8 mouse cellular contexts compared by ENCODE assay signal in genomic region chr15:80711401-80712151, GRCm38 (mm10). TPM values are rescaled to one million over a fixed set of nuclear protein-coding genes. Genes with fewer than 3 reads are reported as not detected.
A peak's percentile ranks its signal among the peaks of the same experiment; 100 is the strongest.
DNase-seq lines count a peak whose midpoint lies in the region; ATAC-seq and TF ChIP-seq lines count a peak whose summit lies in the region.

No protein-coding gene starts in this region.

- H3K4me1 ChIP-seq in heart, embryonic 13.5 days, result peaks cover 33% of the 10 kb centered on the region
- H3K4me1 ChIP-seq in kidney, postnatal 0 days (replicated peaks; ENCODE audit: insufficient read depth, low read length), result peaks cover 4% of the 10 kb centered on the region; the same call in 1 of the 2 replicates
- H3K4me1 ChIP-seq in liver, embryonic 16.5 days (ENCODE audit: control insufficient read depth, low read depth, low read length), result peaks cover 22% of the 10 kb centered on the region
- H3K4me1 ChIP-seq in neural tube, embryonic 12.5 days, result peaks cover 12% of the 10 kb centered on the region
- peaks cover 9% of the 10 kb centered on the region for H3K4me1 ChIP-seq in testis, adult 2 months (ENCODE audit: control insufficient read depth, insufficient read depth, low read length)

- peak; percentile 70 for DNase-seq in brain, adult 2 months (ENCODE audit: low read depth, low spot score)
- DNase-seq in kidney, postnatal 0 days (ENCODE audit: low spot score), result peak; percentile 67

- H3K36me3 ChIP-seq in heart, embryonic 13.5 days, result no peaks in the 10 kb centered on the region
- H3K36me3 ChIP-seq in kidney, postnatal 0 days (ENCODE audit: insufficient read depth, low read length), result no peaks in the 10 kb centered on the region
- H3K36me3 ChIP-seq in liver, embryonic 16.5 days (ENCODE audit: control insufficient read depth, insufficient read depth), result no peaks in the 10 kb centered on the region
- H3K36me3 ChIP-seq in neural tube, embryonic 12.5 days, result no peaks in the 10 kb centered on the region
- no peaks in the 10 kb centered on the region for H3K36me3 ChIP-seq in testis, adult 2 months (ENCODE audit: control insufficient read depth, insufficient read depth, low read length)

- TF ChIP-seq POLR2A in testis, adult 2 months (IDR thresholded peaks at IDR 0.05; ENCODE audit: control insufficient read depth, low read depth, low read length), result no peak

- 0 out of 2 replicates have a peak, but pooled peaks have one; percentile 10 for TF ChIP-seq CTCF in kidney, postnatal 0 days (IDR thresholded peaks at IDR 0.05; ENCODE audit: low read depth)
- TF ChIP-seq CTCF in testis, adult 2 months (IDR thresholded peaks at IDR 0.05; ENCODE audit: control insufficient read depth, insufficient read depth, insufficient replicate concordance, low read depth, low read length), result no peak

- H3K4me3 ChIP-seq in heart, embryonic 13.5 days, result peak overlapping the region; percentile 92
- H3K4me3 ChIP-seq in kidney, postnatal 0 days (replicated peaks; ENCODE audit: low read depth, low read length), result peak overlapping the region; percentile 79
- peak overlapping the region; percentile 98 for H3K4me3 ChIP-seq in liver, embryonic 16.5 days (ENCODE audit: low read depth, low read length)
- peak overlapping the region; percentile 93 for H3K4me3 ChIP-seq in neural tube, embryonic 12.5 days
- peak overlapping the region; percentile 93 for H3K4me3 ChIP-seq in testis, adult 2 months (ENCODE audit: control insufficient read depth, low read depth, low read length)

- peak overlapping the region; percentile 94 for H3K9ac ChIP-seq in heart, embryonic 13.5 days
- peak overlapping the region; percentile 88 for H3K9ac ChIP-seq in kidney, postnatal 0 days (ENCODE audit: low read depth, low read length)
- peak overlapping the region; percentile 95 for H3K9ac ChIP-seq in liver, embryonic 16.5 days (ENCODE audit: low read depth, low read length)
- peak overlapping the region; percentile 83 for H3K9ac ChIP-seq in neural tube, embryonic 12.5 days

- peak overlapping the region; percentile 82 for H3K4me2 ChIP-seq in heart, embryonic 13.5 days
- peak overlapping the region; percentile 75 for H3K4me2 ChIP-seq in kidney, postnatal 0 days (ENCODE audit: low read length)
- peak overlapping the region; percentile 90 for H3K4me2 ChIP-seq in liver, embryonic 16.5 days (ENCODE audit: low read depth, low read length)
- peak overlapping the region; percentile 94 for H3K4me2 ChIP-seq in neural tube, embryonic 12.5 days (replicated peaks)

- no peaks in the 10 kb centered on the region for H3K9me3 ChIP-seq in heart, embryonic 13.5 days
- H3K9me3 ChIP-seq in kidney, postnatal 0 days (replicated peaks; ENCODE audit: low read length), result no peaks in the 10 kb centered on the region
- no peaks in the 10 kb centered on the region for H3K9me3 ChIP-seq in liver, embryonic 16.5 days (replicated peaks; ENCODE audit: control insufficient read depth, low read length)
- no peaks in the 10 kb centered on the region for H3K9me3 ChIP-seq in neural tube, embryonic 12.5 days

- WGBS in heart, embryonic 13.5 days, result 1% methylated on average over 105 of the region's 106 CpGs
- under 1% methylated on average over 98 of the region's 106 CpGs for WGBS in kidney, postnatal 0 days
- WGBS in liver, embryonic 16.5 days (ENCODE audit: insufficient replicate concordance), result under 1% methylated on average over 89 of the region's 106 CpGs
- under 1% methylated on average over 103 of the region's 106 CpGs for whole genome bisulfite sequencing in neural tube, embryonic 12.5 days

- peak; percentile 9 for ATAC-seq in CD4-positive, CD25-positive, alpha-beta regulatory T cell, adult 4 months
- peak; percentile 5; the same call in 1 of the 2 replicates for ATAC-seq in erythroid progenitor cell, adult 5-6 weeks (replicated peaks; ENCODE audit: low FRiP score, poor library complexity, severe bottlenecking)
- peak; percentile 53 for ATAC-seq in heart, embryonic 13.5 days (ENCODE audit: extremely low read depth, insufficient number of reproducible peaks, low FRiP score, low TSS enrichment)
- peak; percentile 38 for ATAC-seq in kidney, postnatal 0 days (replicated peaks; ENCODE audit: low FRiP score, low read depth)
- ATAC-seq in liver, embryonic 16.5 days (ENCODE audit: low read depth), result peak; percentile 6
- ATAC-seq in neural tube, embryonic 12.5 days (ENCODE audit: low FRiP score, low read depth), result peak; percentile 46

- peak overlapping the region; percentile 91 for H3K27ac ChIP-seq in heart, embryonic 13.5 days (replicated peaks)
- H3K27ac ChIP-seq in kidney, postnatal 0 days, result peak overlapping the region; percentile 93
- H3K27ac ChIP-seq in liver, embryonic 16.5 days (ENCODE audit: low read length), result peak overlapping the region; percentile 92
- H3K27ac ChIP-seq in neural tube, embryonic 12.5 days, result peak overlapping the region; percentile 64
- H3K27ac ChIP-seq in testis, adult 2 months (ENCODE audit: control insufficient read depth, insufficient read depth, low read depth, low read length), result peak overlapping the region; percentile 85

- no peaks in the 10 kb centered on the region for H3K27me3 ChIP-seq in heart, embryonic 13.5 days (replicated peaks)
- no peaks in the 10 kb centered on the region for H3K27me3 ChIP-seq in kidney, postnatal 0 days (ENCODE audit: insufficient read depth, low read length)
- H3K27me3 ChIP-seq in liver, embryonic 16.5 days (ENCODE audit: control insufficient read depth, insufficient read depth, low read depth, low read length), result no peaks in the 10 kb centered on the region
- H3K27me3 ChIP-seq in neural tube, embryonic 12.5 days (replicated peaks), result no peaks in the 10 kb centered on the region
- H3K27me3 ChIP-seq in testis, adult 2 months (ENCODE audit: control insufficient read depth, insufficient read depth, low read length), result no peaks in the 10 kb centered on the region

RNA-seq across cellular contexts. Expression of gene Tnrc6b, which starts 0.5 kb away (rescaled TPM):
- polyA plus RNA-seq in CD4-positive, CD25-positive, alpha-beta regulatory T cell, adult 4 months (2017; shearing (Covaris generic)), result 10 to 100 TPM; 58.7 to 84.9 TPM
- 113 and 187 TPM in 2 replicates for total RNA-seq in erythroid progenitor cell, adult 5-6 weeks (2015; ENCODE audit: low replicate concordance)
- total RNA-seq in erythroid progenitor cell, adult 5-6 weeks (2017; ENCODE audit: low replicate concordance), result 141 and 357 TPM in 2 replicates
- 23.8 and 24.2 TPM in 2 replicates for polyA plus RNA-seq in heart, embryonic 13.5 days (2015; fragmentation: Nextera tagmentation; extraction: Ambion mirVana)
- polyA plus RNA-seq in kidney, postnatal 0 days (2015; fragmentation: Nextera tagmentation; extraction: Ambion mirVana), result 11.2 and 15.4 TPM in 2 replicates
- polyA plus RNA-seq in liver, embryonic 16.5 days (2015; fragmentation: Nextera tagmentation; extraction: Ambion mirVana), result 19.7 and 22.1 TPM in 2 replicates
- 42.9 and 49.3 TPM in 2 replicates for polyA plus RNA-seq in neural tube, embryonic 12.5 days (2016; fragmentation: Nextera tagmentation; extraction: Ambion mirVana)
- polyA plus RNA-seq in testis, adult 2 months (2012; rRNA removed), result 26.5 and 29.5 TPM in 2 replicates

RNA-seq across cellular contexts. Expression of gene Fam83f, which starts 39.9 kb away (rescaled TPM):
- polyA plus RNA-seq in CD4-positive, CD25-positive, alpha-beta regulatory T cell, adult 4 months (2017; shearing (Covaris generic)), result under 1 TPM in 1 of 2 experiments, not detected in 1; 0.30 TPM
- total RNA-seq in erythroid progenitor cell, adult 5-6 weeks (2015; ENCODE audit: low replicate concordance), result 1.1 TPM in 1 of 2 replicates, not detected in the other
- not detected in 2 replicates for total RNA-seq in erythroid progenitor cell, adult 5-6 weeks (2017; ENCODE audit: low replicate concordance)
- 0.13 and 0.14 TPM in 2 replicates for polyA plus RNA-seq in heart, embryonic 13.5 days (2015; fragmentation: Nextera tagmentation; extraction: Ambion mirVana)
- 5.6 and 6.1 TPM in 2 replicates for polyA plus RNA-seq in kidney, postnatal 0 days (2015; fragmentation: Nextera tagmentation; extraction: Ambion mirVana)
- polyA plus RNA-seq in liver, embryonic 16.5 days (2015; fragmentation: Nextera tagmentation; extraction: Ambion mirVana), result 4.5 and 6.0 TPM in 2 replicates
- 0.29 and 0.57 TPM in 2 replicates for polyA plus RNA-seq in neural tube, embryonic 12.5 days (2016; fragmentation: Nextera tagmentation; extraction: Ambion mirVana)
- 0.95 and 1.3 TPM in 2 replicates for polyA plus RNA-seq in testis, adult 2 months (2012; rRNA removed)

Comparison
In these comparisons a context has a peak if more than half of its experiments do, and no peak if none do; other contexts are left out.
1. Peak in every context shown above with its lines: DNase-seq, ATAC-seq, H3K4me3 ChIP-seq and H3K27ac ChIP-seq.